ENCODE assay signal across 9 mouse cellular contexts in the genomic region with DNA sequence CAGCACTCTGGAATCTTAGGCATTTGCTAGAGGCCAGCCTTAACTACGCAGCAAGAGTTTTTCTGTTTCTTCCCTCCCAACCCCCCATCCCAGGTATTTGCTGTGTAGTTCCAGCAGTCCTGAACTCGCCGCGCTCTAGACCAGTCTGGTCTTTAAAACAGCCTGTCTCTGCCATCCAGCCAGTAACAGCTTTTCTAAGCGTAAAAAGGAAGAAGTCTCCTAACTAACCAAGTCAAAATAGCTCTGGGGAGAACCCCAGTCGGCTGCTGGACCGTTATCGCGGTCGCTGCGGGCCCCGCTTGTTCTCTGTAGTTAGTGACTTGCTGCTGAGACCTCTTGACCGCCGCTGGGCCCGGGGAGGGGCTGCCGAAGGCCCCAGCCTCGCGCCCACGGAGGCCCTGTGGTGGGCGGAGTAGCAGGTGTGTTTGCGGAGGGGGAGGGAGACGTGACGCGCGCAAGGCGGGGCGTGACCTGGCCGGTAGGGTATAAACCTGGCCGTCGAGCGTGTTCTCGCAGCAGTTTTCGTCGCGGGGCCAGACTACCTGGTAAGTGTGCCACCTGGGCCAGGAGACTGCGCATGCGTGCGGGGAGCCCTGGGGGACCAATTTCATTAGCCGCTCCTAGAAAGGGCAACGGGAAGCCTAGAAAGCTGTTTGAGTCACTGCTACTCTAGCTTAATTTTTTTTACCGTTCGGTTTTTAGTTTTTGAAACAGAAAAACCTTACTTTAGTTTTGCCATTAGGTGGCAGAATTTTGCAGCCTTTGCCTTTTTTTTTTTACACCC. TPM values are rescaled to one million over a fixed set of nuclear protein-coding genes. Genes with fewer than 3 reads are reported as not detected.
DNase-seq lines count a peak whose midpoint lies in the region; ATAC-seq and TF ChIP-seq lines count a peak whose summit lies in the region.
"Had no signal": no experiment of that assay in that cellular context is flagged by ENCODE, and none has a peak within 500 bp of the region (broad histone marks: within the 10 kb centered on the region; RNA-seq: fewer than 3 reads in every experiment).

No protein-coding gene starts in this region.

- WGBS in heart, embryonic 13.5 days, result 1% methylated on average over 42 of the region's 42 CpGs
- WGBS in kidney, postnatal 0 days, result under 1% methylated on average over 42 of the region's 42 CpGs
- under 1% methylated on average over 42 of the region's 42 CpGs for WGBS in liver, embryonic 15.5 days (ENCODE audit: insufficient replicate concordance)
- WGBS in neural tube, embryonic 11.5 days, result 1% methylated on average over 42 of the region's 42 CpGs
- WGBS in stomach, postnatal 0 days, result under 1% methylated on average over 41 of the region's 42 CpGs

- H3K9me3 ChIP-seq in erythroblast, embryonic 14.5 days (ENCODE audit: control insufficient read depth, low read length), result no peaks in the 10 kb centered on the region
- H3K9me3 ChIP-seq in heart, embryonic 13.5 days, result no peaks in the 10 kb centered on the region
- H3K9me3 ChIP-seq in kidney, postnatal 0 days (replicated peaks; ENCODE audit: low read length), result no peaks in the 10 kb centered on the region
- H3K9me3 ChIP-seq in liver, embryonic 15.5 days (replicated peaks), result no peaks in the 10 kb centered on the region
- no peaks in the 10 kb centered on the region for H3K9me3 ChIP-seq in neural tube, embryonic 11.5 days (ENCODE audit: control insufficient read depth, low read length)
- H3K9me3 ChIP-seq in stomach, postnatal 0 days (ENCODE audit: control insufficient read depth, low read length), result no peaks in the 10 kb centered on the region

- TF ChIP-seq POLR2A in brain, embryonic 14.5 days (IDR thresholded peaks at IDR 0.05; ENCODE audit: borderline replicate concordance, extremely low read depth, insufficient read depth, insufficient read length, poor library complexity, severe bottlenecking), result no peak

- TF ChIP-seq CTCF in brain, embryonic 14.5 days (IDR thresholded peaks at IDR 0.05; ENCODE audit: borderline replicate concordance, extremely low read depth, insufficient read depth, insufficient read length), result no peak
- peak; percentile 26; the same call in 1 of the 2 replicates for TF ChIP-seq CTCF in kidney, postnatal 0 days (IDR thresholded peaks at IDR 0.05; ENCODE audit: low read depth)
- TF ChIP-seq CTCF in stomach, postnatal 0 days (IDR thresholded peaks at IDR 0.05; ENCODE audit: low read depth), result peak; percentile 35

- no peak for TF ChIP-seq EP300 in stomach, postnatal 0 days (optimal IDR thresholded peaks at IDR 0.05)

- peak; percentile 87 for ATAC-seq in heart, embryonic 13.5 days (ENCODE audit: extremely low read depth, insufficient number of reproducible peaks, low FRiP score, low TSS enrichment)
- ATAC-seq in kidney, postnatal 0 days (replicated peaks; ENCODE audit: low FRiP score, low read depth), result peak; percentile 91
- peak; percentile 77 for ATAC-seq in liver, embryonic 15.5 days (ENCODE audit: insufficient read depth)
- ATAC-seq in neural tube, embryonic 11.5 days (ENCODE audit: insufficient read depth, low FRiP score, low TSS enrichment), result 0 out of 2 replicates have a peak, but pooled peaks have one; percentile 41
- ATAC-seq in stomach, postnatal 0 days (ENCODE audit: low FRiP score, low TSS enrichment), result peak; percentile 88

- H3K4me3 ChIP-seq in erythroblast, embryonic 14.5 days (replicated peaks), result peak overlapping the region; percentile 85
- H3K4me3 ChIP-seq in heart, embryonic 13.5 days, result peak overlapping the region; percentile 59
- peak overlapping the region; percentile 46 for H3K4me3 ChIP-seq in kidney, postnatal 0 days (replicated peaks; ENCODE audit: low read depth, low read length)
- H3K4me3 ChIP-seq in liver, embryonic 15.5 days (replicated peaks), result peak overlapping the region; percentile 70
- peak overlapping the region; percentile 48 for H3K4me3 ChIP-seq in neural tube, embryonic 11.5 days (ENCODE audit: low read depth, low read length)
- H3K4me3 ChIP-seq in stomach, postnatal 0 days (ENCODE audit: low read depth, low read length), result peak overlapping the region; percentile 44

- peak overlapping the region; percentile 82 for H3K9ac ChIP-seq in heart, embryonic 13.5 days
- H3K9ac ChIP-seq in kidney, postnatal 0 days (ENCODE audit: low read depth, low read length), result peak overlapping the region; percentile 58
- H3K9ac ChIP-seq in liver, embryonic 15.5 days, result peak overlapping the region; percentile 69
- H3K9ac ChIP-seq in neural tube, embryonic 11.5 days (ENCODE audit: low read length), result peak overlapping the region; percentile 69
- H3K9ac ChIP-seq in stomach, postnatal 0 days (ENCODE audit: low read length), result peak overlapping the region; percentile 61

- peak overlapping the region; percentile 87 for H3K4me2 ChIP-seq in heart, embryonic 13.5 days
- peak overlapping the region; percentile 92 for H3K4me2 ChIP-seq in kidney, postnatal 0 days (ENCODE audit: low read length)
- H3K4me2 ChIP-seq in liver, embryonic 15.5 days, result peak overlapping the region; percentile 81
- peak overlapping the region; percentile 97 for H3K4me2 ChIP-seq in neural tube, embryonic 11.5 days (ENCODE audit: low read depth)
- peak overlapping the region; percentile 80 for H3K4me2 ChIP-seq in stomach, postnatal 0 days (replicated peaks; ENCODE audit: low read depth)

- H3K36me3 ChIP-seq in erythroblast, embryonic 14.5 days (ENCODE audit: control insufficient read depth), result peaks cover 68% of the 10 kb centered on the region
- H3K36me3 ChIP-seq in heart, embryonic 13.5 days, result no peaks in the 10 kb centered on the region
- H3K36me3 ChIP-seq in kidney, postnatal 0 days (ENCODE audit: insufficient read depth, low read length), result no peaks in the 10 kb centered on the region
- H3K36me3 ChIP-seq in liver, embryonic 15.5 days (replicated peaks), result peaks cover 12% of the 10 kb centered on the region
- no peaks in the 10 kb centered on the region for H3K36me3 ChIP-seq in neural tube, embryonic 11.5 days (ENCODE audit: control insufficient read depth, insufficient read depth, low read length)
- no peaks in the 10 kb centered on the region for H3K36me3 ChIP-seq in stomach, postnatal 0 days (ENCODE audit: control insufficient read depth, insufficient read depth, low read length)

- H3K27me3 ChIP-seq in erythroblast, embryonic 14.5 days (ENCODE audit: control insufficient read depth), result no peaks in the 10 kb centered on the region
- no peaks in the 10 kb centered on the region for H3K27me3 ChIP-seq in heart, embryonic 13.5 days (replicated peaks)
- no peaks in the 10 kb centered on the region for H3K27me3 ChIP-seq in kidney, postnatal 0 days (ENCODE audit: insufficient read depth, low read length)
- no peaks in the 10 kb centered on the region for H3K27me3 ChIP-seq in liver, embryonic 15.5 days
- no peaks in the 10 kb centered on the region for H3K27me3 ChIP-seq in neural tube, embryonic 11.5 days (ENCODE audit: control insufficient read depth, insufficient read depth, low read length)
- no peaks in the 10 kb centered on the region for H3K27me3 ChIP-seq in stomach, postnatal 0 days (ENCODE audit: control insufficient read depth, insufficient read depth, low read length)

- DNase-seq in CD4-positive, CD25-positive, alpha-beta regulatory T cell, adult 2 months (ENCODE audit: low read depth, low spot score), result peak; percentile 93
- DNase-seq in brain, embryonic 14.5 days (ENCODE audit: low read depth), result peak; percentile 67
- peak; percentile 85 for DNase-seq in kidney, postnatal 0 days (ENCODE audit: low spot score)
- DNase-seq in neural tube, embryonic 11.5 days (ENCODE audit: low spot score), result peak; percentile 68
- DNase-seq in stomach, postnatal 0 days (ENCODE audit: low spot score), result peak; percentile 94

- H3K27ac ChIP-seq in heart, embryonic 13.5 days (replicated peaks), result peak overlapping the region; percentile 93
- peak overlapping the region; percentile 88 for H3K27ac ChIP-seq in kidney, postnatal 0 days
- peak overlapping the region; percentile 98 for H3K27ac ChIP-seq in liver, embryonic 15.5 days (replicated peaks)
- peak overlapping the region; percentile 27; the same call in 1 of the 2 replicates for H3K27ac ChIP-seq in neural tube, embryonic 11.5 days (ENCODE audit: low read depth, low read length)
- H3K27ac ChIP-seq in stomach, postnatal 0 days (replicated peaks), result peak overlapping the region; percentile 89

- peaks cover 89% of the 10 kb centered on the region for H3K4me1 ChIP-seq in erythroblast, embryonic 14.5 days (ENCODE audit: control insufficient read depth)
- peaks cover 93% of the 10 kb centered on the region for H3K4me1 ChIP-seq in heart, embryonic 13.5 days
- H3K4me1 ChIP-seq in kidney, postnatal 0 days (replicated peaks; ENCODE audit: insufficient read depth, low read length), result 0 out of 2 replicates have a peak, but pooled peaks cover 3% of the 10 kb centered on the region
- peaks cover 91% of the 10 kb centered on the region for H3K4me1 ChIP-seq in liver, embryonic 15.5 days (replicated peaks)
- peaks cover 10% of the 10 kb centered on the region for H3K4me1 ChIP-seq in neural tube, embryonic 11.5 days (ENCODE audit: control insufficient read depth, insufficient read depth, low read length)
- H3K4me1 ChIP-seq in stomach, postnatal 0 days (replicated peaks; ENCODE audit: control insufficient read depth, insufficient read depth), result 0 out of 2 replicates have a peak, but pooled peaks cover 4% of the 10 kb centered on the region

RNA-seq across cellular contexts. Expression of gene Ncoa4, which starts 5.8 kb away (rescaled TPM):
- 53.0 and 56.5 TPM in 2 replicates for polyA plus RNA-seq in brain, embryonic 14.5 days (2012; rRNA removed)
- 6.9 and 7.6 TPM in 2 replicates for polyA plus RNA-seq in erythroblast, embryonic 14.5 days (2012)
- 117 and 141 TPM in 2 replicates for polyA plus RNA-seq in heart, embryonic 13.5 days (2015; fragmentation: Nextera tagmentation; extraction: Ambion mirVana)
- 97.2 and 99.1 TPM in 2 replicates for polyA plus RNA-seq in kidney, postnatal 0 days (2015; fragmentation: Nextera tagmentation; extraction: Ambion mirVana)
- 332 and 365 TPM in 2 replicates for polyA plus RNA-seq in liver, embryonic 15.5 days (2015; fragmentation: Nextera tagmentation; extraction: Ambion mirVana)
- 97.2 and 106 TPM in 2 replicates for polyA plus RNA-seq in neural tube, embryonic 11.5 days (2014; fragmentation: Nextera tagmentation; extraction: Ambion mirVana)
- polyA plus RNA-seq in stomach, postnatal 0 days (2015; fragmentation: Nextera tagmentation; extraction: Ambion mirVana), result 97.2 and 100 TPM in 2 replicates

RNA-seq across cellular contexts. Expression of gene Msmb, which starts 23.6 kb away (rescaled TPM):
- not detected in 2 replicates for polyA plus RNA-seq in brain, embryonic 14.5 days (2012; rRNA removed)
- polyA plus RNA-seq in erythroblast, embryonic 14.5 days (2012), result not detected in 2 replicates
- polyA plus RNA-seq in heart, embryonic 13.5 days (2015; fragmentation: Nextera tagmentation; extraction: Ambion mirVana), result not detected in 2 replicates
- not detected in 2 replicates for polyA plus RNA-seq in kidney, postnatal 0 days (2015; fragmentation: Nextera tagmentation; extraction: Ambion mirVana)
- polyA plus RNA-seq in liver, embryonic 15.5 days (2015; fragmentation: Nextera tagmentation; extraction: Ambion mirVana), result 0.30 and 0.31 TPM in 2 replicates
- not detected in 2 replicates for polyA plus RNA-seq in neural tube, embryonic 11.5 days (2014; fragmentation: Nextera tagmentation; extraction: Ambion mirVana)
- not detected in 2 replicates for polyA plus RNA-seq in stomach, postnatal 0 days (2015; fragmentation: Nextera tagmentation; extraction: Ambion mirVana)
- polyA plus RNA-seq: frontal cortex, adult 2 months had no signal

RNA-seq across cellular contexts. Expression of gene Timm23, which starts 36.2 kb away (rescaled TPM):
- polyA plus RNA-seq in brain, embryonic 14.5 days (2012; rRNA removed), result 122 and 139 TPM in 2 replicates
- 15.2 and 17.5 TPM in 2 replicates for polyA plus RNA-seq in erythroblast, embryonic 14.5 days (2012)
- polyA plus RNA-seq in heart, embryonic 13.5 days (2015; fragmentation: Nextera tagmentation; extraction: Ambion mirVana), result 289 and 312 TPM in 2 replicates
- 305 and 316 TPM in 2 replicates for polyA plus RNA-seq in kidney, postnatal 0 days (2015; fragmentation: Nextera tagmentation; extraction: Ambion mirVana)
- 159 and 163 TPM in 2 replicates for polyA plus RNA-seq in liver, embryonic 15.5 days (2015; fragmentation: Nextera tagmentation; extraction: Ambion mirVana)
- 303 and 304 TPM in 2 replicates for polyA plus RNA-seq in neural tube, embryonic 11.5 days (2014; fragmentation: Nextera tagmentation; extraction: Ambion mirVana)
- polyA plus RNA-seq in stomach, postnatal 0 days (2015; fragmentation: Nextera tagmentation; extraction: Ambion mirVana), result 218 and 234 TPM in 2 replicates

RNA-seq across cellular contexts. Expression of gene Parg, which starts 36.3 kb away (rescaled TPM):
- 14.4 and 22.0 TPM in 2 replicates for polyA plus RNA-seq in brain, embryonic 14.5 days (2012; rRNA removed)
- 0.39 and 0.68 TPM in 2 replicates for polyA plus RNA-seq in erythroblast, embryonic 14.5 days (2012)
- 22.3 and 22.8 TPM in 2 replicates for polyA plus RNA-seq in heart, embryonic 13.5 days (2015; fragmentation: Nextera tagmentation; extraction: Ambion mirVana)
- polyA plus RNA-seq in kidney, postnatal 0 days (2015; fragmentation: Nextera tagmentation; extraction: Ambion mirVana), result 33.3 and 34.8 TPM in 2 replicates
- polyA plus RNA-seq in liver, embryonic 15.5 days (2015; fragmentation: Nextera tagmentation; extraction: Ambion mirVana), result 13.0 and 13.1 TPM in 2 replicates
- 65.4 and 69.5 TPM in 2 replicates for polyA plus RNA-seq in neural tube, embryonic 11.5 days (2014; fragmentation: Nextera tagmentation; extraction: Ambion mirVana)
- polyA plus RNA-seq in stomach, postnatal 0 days (2015; fragmentation: Nextera tagmentation; extraction: Ambion mirVana), result 15.2 and 17.5 TPM in 2 replicates

Comparison
In these comparisons a context has a peak if more than half of its experiments do, and no peak if none do; other contexts are left out.
1. Peak in every context shown above with its lines: DNase-seq, ATAC-seq, H3K4me3 ChIP-seq and H3K27ac ChIP-seq.
2. ATAC-seq: peak in every context shown above with its lines; median percentile 91 in kidney, postnatal 0 days; 88 in stomach, postnatal 0 days; 87 in heart, embryonic 13.5 days; 77 in liver, embryonic 15.5 days; 41 in neural tube, embryonic 11.5 days.
3. H3K27ac ChIP-seq: peak in every context shown above with its lines; median percentile 98 in liver, embryonic 15.5 days; 93 in heart, embryonic 13.5 days; 89 in stomach, postnatal 0 days; 88 in kidney, postnatal 0 days; 27 in neural tube, embryonic 11.5 days.